Mouse (Mus musculus) spleen, postnatal 36 days (tissue): ENCODE measurements around the gene Clec4g.

Experiments used
- DNase-seq, 2 experiments: peaks; one replicate each; pipeline ENCODE4 v3.0.0; 2022; ENCODE audit warnings: low spot score in 2 of 2, mixed read lengths in 1 of 2

The Clec4g gene

DNA sequence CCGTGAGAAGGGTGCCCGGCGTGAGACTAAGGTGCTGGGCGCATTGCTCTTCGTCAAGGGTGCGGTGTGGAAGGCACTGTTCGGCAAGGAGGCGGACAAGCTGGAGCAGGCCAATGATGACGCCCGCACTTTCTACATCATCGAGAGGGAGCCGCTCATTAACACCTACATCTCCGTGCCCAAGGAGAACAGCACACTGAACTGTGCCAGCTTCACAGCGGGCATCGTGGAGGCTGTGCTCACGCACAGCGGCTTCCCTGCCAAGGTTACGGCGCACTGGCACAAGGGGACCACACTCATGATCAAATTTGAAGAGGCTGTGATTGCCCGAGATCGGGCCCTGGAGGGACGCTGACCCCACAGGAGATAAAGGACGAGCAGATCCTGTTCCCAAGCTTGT, 41.2 kb downstream of the Clec4g start:
- no peak for DNase-seq

DNA sequence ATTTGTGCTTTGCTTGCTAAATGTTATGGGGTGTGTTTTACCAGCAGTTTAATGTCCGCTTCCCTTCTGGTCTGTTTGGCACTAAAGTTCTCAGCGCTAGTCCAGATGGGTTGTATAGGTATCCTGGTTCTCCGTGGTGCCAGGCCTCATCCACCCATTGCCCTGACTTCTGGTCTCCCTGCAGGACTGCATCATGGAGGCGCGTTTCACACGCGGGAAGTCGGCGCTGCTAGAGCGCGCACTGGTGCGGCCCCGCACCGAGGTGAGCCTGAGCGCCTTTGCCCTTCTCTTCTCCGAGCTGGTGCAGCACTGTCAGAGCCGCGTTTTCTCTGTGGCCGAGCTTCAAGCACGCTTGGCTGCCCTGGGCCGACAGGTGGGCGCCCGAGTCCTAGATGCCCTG, 41.6 kb downstream of the Clec4g start:
- DNase-seq, result no peak

GRCm38 (mm10) chr8:3676993-3677579, 43.4 kb downstream of the Clec4g start:
- no peak for DNase-seq

DNA sequence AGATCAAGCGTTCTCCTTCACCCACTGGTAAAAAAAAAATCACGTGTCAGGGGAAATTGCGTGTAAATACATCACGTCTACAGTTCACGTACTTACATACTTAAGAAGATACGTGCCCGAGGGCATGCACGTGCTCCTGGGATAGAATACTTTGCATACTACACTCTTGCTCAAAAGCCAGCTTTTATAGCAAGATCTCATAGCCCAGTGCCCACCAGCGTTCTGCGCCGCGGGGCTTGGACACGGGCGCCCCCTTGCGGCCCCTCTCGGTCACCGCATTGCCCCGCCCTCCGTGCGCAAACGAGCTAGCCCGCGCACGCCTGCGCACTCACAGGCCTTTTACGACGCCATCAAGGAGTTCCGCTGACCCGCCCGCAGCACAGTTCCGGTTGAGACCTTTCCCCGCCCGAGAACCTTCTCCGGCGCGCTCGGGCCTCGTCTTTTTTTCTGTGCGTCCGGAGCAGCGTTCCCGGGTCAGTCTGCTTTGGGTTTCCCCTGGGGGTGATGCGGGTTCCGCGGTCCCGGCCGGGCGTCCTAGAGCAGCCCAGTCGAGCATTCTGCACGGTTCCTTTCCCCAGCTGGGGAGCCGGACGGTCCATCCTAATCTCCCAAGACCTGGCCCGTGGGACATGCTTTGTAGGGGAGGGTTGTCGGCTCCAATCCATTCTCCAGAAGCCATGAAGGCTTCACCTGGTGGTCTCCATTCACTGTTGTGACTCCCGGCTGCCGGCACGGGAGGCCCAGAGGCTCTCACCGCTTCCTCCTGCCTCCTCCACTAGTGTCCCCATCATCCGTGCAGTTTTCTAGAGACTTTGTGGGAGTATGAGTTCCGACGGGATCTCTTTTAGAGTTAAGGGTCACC, 44.1 kb downstream of the Clec4g start, which contains the start of gene Trappc5:
Gene Trappc5, plus strand, starts transcription at position 169 of the 862 bp plus-strand sequence.
- DNase-seq, result peak; percentile 93 to 95

- no peak for DNase-seq
These were observed 45.8 kb downstream of the Clec4g start for GRCm38 (mm10) chr8:3674671-3675070.

DNA sequence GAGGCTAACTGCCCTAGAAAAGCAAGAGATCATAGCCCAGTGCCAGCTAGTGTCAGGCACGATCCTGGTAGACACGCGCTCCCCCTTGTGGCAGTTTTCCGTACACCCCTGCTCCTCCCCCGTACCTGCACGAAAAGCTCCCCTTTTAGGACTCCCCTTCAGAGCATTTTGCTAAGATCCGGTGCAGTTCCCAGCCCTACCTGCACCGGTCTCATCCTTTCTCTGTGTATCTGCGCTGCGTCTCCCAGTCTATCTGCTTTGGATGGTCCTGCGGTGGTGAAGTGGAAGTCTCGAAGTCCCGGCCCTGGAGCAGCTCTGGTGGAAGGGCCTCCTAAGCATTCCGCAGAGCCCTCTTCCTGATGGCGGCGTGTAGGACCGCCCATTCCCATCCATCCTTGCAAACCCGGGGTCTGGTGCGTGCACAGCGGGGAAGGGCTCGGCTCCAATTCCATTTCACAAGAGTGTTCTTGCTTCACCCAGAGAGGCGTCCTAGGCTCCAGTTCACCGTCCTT, 48.4 kb downstream of the Clec4g start, which contains the start of gene Fcor:
Gene Fcor, minus strand, starts transcription at position 383 of the 512 bp plus-strand sequence.
- DNase-seq, result peak; percentile 79 to 80

DNA sequence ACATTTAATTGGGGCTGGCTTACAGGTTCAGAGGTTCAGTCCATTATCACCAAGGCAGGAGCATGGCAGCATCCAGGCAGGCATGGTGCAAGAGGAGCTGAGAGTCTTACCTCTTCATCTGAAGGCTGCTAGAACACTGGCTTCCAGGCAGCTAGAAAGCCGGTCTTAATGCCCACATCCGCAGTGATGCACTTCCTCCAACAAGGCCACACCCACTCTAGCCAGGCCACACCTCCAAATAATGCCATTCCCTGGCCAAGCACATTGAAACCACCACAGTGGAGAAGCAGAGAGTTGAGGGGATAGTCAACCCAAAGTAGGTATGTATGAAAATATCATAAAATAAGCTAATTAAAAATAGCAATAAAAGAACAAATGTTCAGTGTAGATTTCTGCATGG, 50.1 kb downstream of the Clec4g start:
- peak; percentile 47 to 68 for DNase-seq

- no peak for DNase-seq
These were observed 54.9 kb downstream of the Clec4g start, which contains the start of gene Mcemp1 for GRCm38 (mm10) chr8:3665507-3665906. Gene Mcemp1 (plus strand): TSS chr8:3665754.

DNA sequence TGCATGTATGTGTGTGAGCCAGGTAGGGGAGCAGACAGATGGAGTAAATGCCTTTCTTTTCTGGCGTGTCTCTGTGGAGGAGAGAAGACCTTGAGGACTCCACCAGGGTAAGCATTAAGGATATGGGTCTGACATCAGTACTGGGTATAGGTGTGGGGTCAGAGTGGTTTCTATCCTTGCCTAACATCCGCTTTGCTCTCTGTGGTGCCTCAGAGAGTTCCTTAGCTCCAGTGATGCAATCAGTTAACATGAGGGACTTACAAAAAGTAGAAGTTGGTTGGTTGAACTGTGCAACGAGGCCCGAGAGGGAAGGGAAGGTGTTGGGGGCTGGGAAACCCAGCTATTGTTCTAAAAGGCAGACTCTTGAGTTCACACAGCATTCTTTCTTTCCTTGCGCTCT, 56.0 kb downstream of the Clec4g start:
- peak; percentile 28 to 47 for DNase-seq

DNA sequence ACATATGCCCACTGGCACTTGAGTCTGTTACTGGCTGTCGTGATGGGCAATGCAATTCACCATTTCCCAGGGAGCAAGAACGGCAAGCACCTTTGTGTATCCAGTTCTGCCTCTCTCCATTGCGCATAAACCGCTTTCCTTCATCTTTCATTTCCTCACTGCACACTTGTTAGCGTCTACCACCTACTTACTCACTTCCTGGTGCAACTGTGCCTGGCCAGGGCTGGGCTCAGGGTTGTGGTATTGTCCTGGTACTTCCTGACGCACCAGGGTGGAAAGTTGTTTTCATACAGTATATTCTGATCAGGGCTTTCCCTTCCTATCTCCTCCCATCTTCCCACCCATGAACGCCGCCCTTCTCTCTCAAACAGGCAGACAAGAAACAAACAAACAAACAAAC, 59.6 kb downstream of the Clec4g start:
- peak; percentile 27 to 41 for DNase-seq
